Mouse (Mus musculus) ES-E14 (cell line): ENCODE data around the gene Kif11.

Experiments
- HCFC1 ChIP-seq: IDR thresholded peaks from 2 replicates; pipeline ENCODE4 v1.6.1; 2012; ENCODE audit warnings: low read length, inconsistent platforms, borderline replicate concordance; ENCODE audit not compliant: insufficient read depth
- MAFK ChIP-seq: IDR thresholded peaks from 2 replicates; pipeline ENCODE4 v1.6.1; 2014; ENCODE audit warnings: mild to moderate bottlenecking, low read depth, low read length, inconsistent platforms; ENCODE audit not compliant: insufficient read depth
- ZC3H11A ChIP-seq: IDR thresholded peaks from 2 replicates; pipeline ENCODE4 v1.6.1; 2012; ENCODE audit warnings: low read depth, mild to moderate bottlenecking, inconsistent platforms, low read length, borderline replicate concordance
- ZNF384 ChIP-seq: IDR thresholded peaks from 2 replicates; pipeline ENCODE4 v1.6.1; 2012; ENCODE audit warnings: low read depth, low read length, inconsistent platforms

GRCm38 (mm10) chr19:37332726-37333125, 43.5 kb upstream of the Kif11 start:
- TF ChIP-seq ZC3H11A (no peak), MAFK (no peak), HCFC1 (no peak), ZNF384 (no peak)
